Mouse (Mus musculus) stomach, postnatal 0 days (tissue): ENCODE data around the gene Trp53.

Experiments
- CTCF ChIP-seq: IDR thresholded peaks from 2 replicates; pipeline ENCODE4 v1.5.1; 2016; ENCODE audit warnings: antibody characterized with exemption, low read depth, mild to moderate bottlenecking, moderate library complexity
- EP300 ChIP-seq: optimal IDR thresholded peaks from 2 replicates; pipeline ENCODE3; 2016; ENCODE audit warnings: antibody characterized with exemption

GRCm38 (mm10) chr11:69549060-69549656 lies 31.0 kb upstream of the Trp53 start, which contains the start of gene Dnah2:
- no peak for TF ChIP-seq CTCF
- TF ChIP-seq EP300, result no peak
